In genomic region chr11:99464836-99465235, GRCm38 (mm10) we compare ENCODE assay signal across 10 mouse cellular contexts. TPM values are rescaled to one million over a fixed set of nuclear protein-coding genes. Genes with fewer than 3 reads are reported as not detected.
A peak's percentile ranks its signal among the peaks of the same experiment; 100 is the strongest.
DNase-seq lines count a peak whose midpoint lies in the region; ATAC-seq lines count a peak whose summit lies in the region.
"Had no signal": no experiment of that assay in that cellular context is flagged by ENCODE, and none has a peak within 500 bp of the region (broad histone marks: within the 10 kb centered on the region; RNA-seq: fewer than 3 reads in every experiment).

No protein-coding gene starts in this region.

- H3K4me2 ChIP-seq in liver, embryonic 12.5 days: no peak overlapping the region
- H3K4me2 ChIP-seq in hindbrain, embryonic 16.5 days (ENCODE audit: low read length): no peak overlapping the region
- H3K4me2 ChIP-seq: heart, embryonic 13.5 days; stomach, embryonic 15.5 days had no signal

- H3K4me3 ChIP-seq in liver, embryonic 12.5 days: no peak overlapping the region
- no peak overlapping the region for H3K4me3 ChIP-seq in hindbrain, embryonic 16.5 days (ENCODE audit: low read length)
- H3K4me3 ChIP-seq: heart, embryonic 13.5 days; stomach, embryonic 15.5 days had no signal

- intact Hi-C loops in left cerebral cortex, postnatal 36 days (cut with DNase I): loop anchor here (1.0 to 10.0 kb wide), 6 partner anchors 110 to 832 kb away; no protein-coding TSS in a partner anchor

- no peaks in the 10 kb centered on the region for H3K27me3 ChIP-seq in liver, embryonic 12.5 days (replicated peaks)
- peaks cover 2% of the 10 kb centered on the region for H3K27me3 ChIP-seq in hindbrain, embryonic 16.5 days (replicated peaks; ENCODE audit: control insufficient read depth, insufficient read depth, low read length)
- H3K27me3 ChIP-seq: stomach, embryonic 15.5 days had no signal

- H3K36me3 ChIP-seq in liver, embryonic 12.5 days: no peaks in the 10 kb centered on the region
- no peaks in the 10 kb centered on the region for H3K36me3 ChIP-seq in hindbrain, embryonic 16.5 days (ENCODE audit: control insufficient read depth, insufficient read depth, low read length)
- H3K36me3 ChIP-seq: heart, embryonic 13.5 days; stomach, embryonic 15.5 days had no signal

- peak; percentile 78 for DNase-seq in liver
- peak; percentile 91 for DNase-seq in brain, adult 2 months (ENCODE audit: low read depth, low spot score)
- DNase-seq in fibroblast of lung, adult 2 months (ENCODE audit: low read depth): peak; percentile 72
- peak; percentile 76 to 77 for DNase-seq in left cerebral cortex, postnatal 36 days (ENCODE audit: low spot score in 2 of 2)
- peak; percentile 81 for DNase-seq in ovary, postnatal 14 days (ENCODE audit: low spot score)
- peak; percentile 48 for DNase-seq in thymus, postnatal 25 days

- no peak for ATAC-seq in liver, embryonic 12.5 days
- 0 out of 2 replicates have a peak, but pooled peaks have one; percentile 40 for ATAC-seq in hindbrain, embryonic 16.5 days

- no peaks in the 10 kb centered on the region for H3K9me3 ChIP-seq in liver, embryonic 12.5 days (replicated peaks)
- H3K9me3 ChIP-seq in hindbrain, embryonic 16.5 days (ENCODE audit: control insufficient read depth, low read length): no peaks in the 10 kb centered on the region
- H3K9me3 ChIP-seq: heart, embryonic 13.5 days; stomach, embryonic 15.5 days had no signal

- H3K27ac ChIP-seq in liver, embryonic 12.5 days: no peak overlapping the region
- H3K27ac ChIP-seq in hindbrain, embryonic 16.5 days (ENCODE audit: low read depth, low read length): no peak overlapping the region
- H3K27ac ChIP-seq: heart, embryonic 13.5 days; stomach, embryonic 15.5 days had no signal

- H3K9ac ChIP-seq in liver, embryonic 12.5 days: no peak overlapping the region
- H3K9ac ChIP-seq in hindbrain, embryonic 16.5 days (ENCODE audit: low read depth, low read length): no peak overlapping the region
- H3K9ac ChIP-seq: heart, embryonic 13.5 days; stomach, embryonic 15.5 days had no signal

- 10% methylated on average over 5 of the region's 5 CpGs for WGBS in liver, embryonic 12.5 days (ENCODE audit: insufficient replicate concordance)
- 6% methylated on average over 5 of the region's 5 CpGs for WGBS in hindbrain, embryonic 16.5 days

- no peaks in the 10 kb centered on the region for H3K4me1 ChIP-seq in liver, embryonic 12.5 days
- no peaks in the 10 kb centered on the region for H3K4me1 ChIP-seq in hindbrain, embryonic 16.5 days (ENCODE audit: control insufficient read depth, insufficient read depth, low read depth, low read length)
- H3K4me1 ChIP-seq: heart, embryonic 13.5 days had no signal

RNA-seq across cellular contexts. Expression of gene Krt20, which starts 26.9 kb away (rescaled TPM):
- 23.5 and 24.6 TPM in 2 replicates for polyA plus RNA-seq in liver, embryonic 12.5 days (2016; fragmentation: Nextera tagmentation; extraction: Ambion mirVana)
- 0.10 and 0.19 TPM in 2 replicates for polyA plus RNA-seq in hindbrain, embryonic 16.5 days (2015; fragmentation: Nextera tagmentation; extraction: Ambion mirVana)
- total RNA-seq in left cerebral cortex, postnatal 36 days (2021): not detected

RNA-seq across cellular contexts. Expression of gene Krt23, which starts 28.1 kb away (rescaled TPM):
- polyA plus RNA-seq in liver, embryonic 12.5 days (2016; fragmentation: Nextera tagmentation; extraction: Ambion mirVana): 0.20 and 0.35 TPM in 2 replicates
- 0.19 and 0.22 TPM in 2 replicates for polyA plus RNA-seq in hindbrain, embryonic 16.5 days (2015; fragmentation: Nextera tagmentation; extraction: Ambion mirVana)
- total RNA-seq in left cerebral cortex, postnatal 36 days (2021): not detected

RNA-seq across cellular contexts. Expression of gene Krt12, which starts 42.8 kb away (rescaled TPM):
- 0.06 TPM in 1 of 2 replicates, not detected in the other for polyA plus RNA-seq in liver, embryonic 12.5 days (2016; fragmentation: Nextera tagmentation; extraction: Ambion mirVana)
- 0.19 TPM in 1 of 2 replicates, not detected in the other for polyA plus RNA-seq in hindbrain, embryonic 16.5 days (2015; fragmentation: Nextera tagmentation; extraction: Ambion mirVana)
- total RNA-seq in left cerebral cortex, postnatal 36 days (2021): 10 to 100 TPM in 1 of 2 experiments, 1 to 10 TPM in 1; 9.4 to 13.4 TPM
- polyA plus RNA-seq: heart, embryonic 13.5 days had no signal

RNA-seq across cellular contexts. Expression of gene Krt39, which starts 56.3 kb away (rescaled TPM):
- polyA plus RNA-seq in liver, embryonic 12.5 days (2016; fragmentation: Nextera tagmentation; extraction: Ambion mirVana): not detected in 2 replicates
- polyA plus RNA-seq in hindbrain, embryonic 16.5 days (2015; fragmentation: Nextera tagmentation; extraction: Ambion mirVana): not detected in 2 replicates
- not detected for total RNA-seq in left cerebral cortex, postnatal 36 days (2021)
- polyA plus RNA-seq: heart, embryonic 13.5 days; stomach, embryonic 15.5 days had no signal

Comparison
In these comparisons a context has a peak if more than half of its experiments do, and no peak if none do; other contexts are left out.
1. RNA of gene Krt20, which starts 26.9 kb away (polyA plus RNA-seq): 23.5 to 24.6 TPM in liver, embryonic 12.5 days; 0.10 to 0.19 TPM in hindbrain, embryonic 16.5 days; every median in the first group is over 10 times any median in the second.
2. Peak in every context shown above with its lines, with median percentiles within 50 percentile points of each other: DNase-seq.